Mouse (Mus musculus): ENCODE results near the gene Pnlip.

Pnlip gene

DNA sequence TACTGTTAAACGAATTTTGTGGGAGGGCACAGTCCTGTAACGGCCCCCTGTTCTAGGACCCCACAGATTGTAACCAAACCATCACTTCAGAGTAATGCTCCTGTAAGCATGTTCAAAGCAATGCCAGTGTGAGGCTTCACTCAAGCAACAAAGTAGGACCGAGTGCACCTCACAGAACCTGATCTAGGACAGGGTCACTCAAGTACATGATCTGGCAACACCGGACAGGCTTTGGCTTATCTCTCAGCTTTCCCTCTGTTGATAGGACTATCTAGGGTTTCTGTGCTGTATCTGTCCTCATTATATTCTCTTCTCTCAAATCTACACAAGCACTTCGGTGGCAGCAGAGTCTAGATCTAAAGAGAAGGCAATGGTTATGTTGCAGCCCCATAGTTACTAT, 74.3 kb downstream of the Pnlip start:
- no peak for DNase-seq (ENCODE audit: low spot score in 2 of 2)

DNA sequence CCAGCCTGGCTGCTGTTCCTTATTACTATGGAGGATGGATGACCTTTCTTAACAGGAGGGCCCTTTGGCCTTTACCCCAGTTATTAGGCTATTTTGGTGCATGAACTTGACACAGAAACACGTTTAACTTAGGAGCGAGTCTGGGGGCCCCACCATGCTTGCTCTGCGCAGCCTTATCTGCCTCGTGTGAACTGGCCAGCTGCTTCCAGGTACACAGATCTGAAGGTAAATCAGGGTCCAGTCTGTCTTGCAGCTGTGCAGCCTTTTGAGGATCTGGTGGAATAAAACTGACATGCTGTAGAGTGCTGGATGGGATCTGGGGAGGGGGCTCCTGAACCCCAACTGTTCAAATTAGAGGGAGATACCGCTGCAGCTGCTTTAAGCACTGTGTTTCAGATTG, 75.5 kb downstream of the Pnlip start:
- no peak for DNase-seq (ENCODE audit: low spot score in 2 of 2)

GRCm38 (mm10) chr19:58728445-58729031, 76.2 kb downstream of the Pnlip start, which contains the start of gene Pnliprp1:
Gene Pnliprp1, plus strand, starts transcription at chr19:58728887.
- DNase-seq (ENCODE audit: low spot score in 2 of 2) = peak; percentile 61 to 65

All from right cerebral cortex, postnatal 10 days (tissue).